Mouse (Mus musculus): Measurements from ENCODE around the gene Cacng1.

Cacng1 gene

GRCm38 (mm10) chr11:107707897-107708610, 8.3 kb downstream of the Cacng1 start:
- no peak for DNase-seq (ENCODE audit: low spot score in 2 of 2)

GRCm38 (mm10) chr11:107705476-107706074, 10.7 kb downstream of the Cacng1 start:
- no peak for DNase-seq (ENCODE audit: low spot score in 2 of 2)

- DNase-seq (ENCODE audit: low spot score in 2 of 2), result no peak
These were observed 11.3 kb downstream of the Cacng1 start for GRCm38 (mm10) chr11:107705060-107705459.

GRCm38 (mm10) chr11:107703272-107704134, 12.8 kb downstream of the Cacng1 start:
- DNase-seq (ENCODE audit: low spot score in 2 of 2), result no peak

- no peak for DNase-seq (ENCODE audit: low spot score in 2 of 2)
These were observed 16.4 kb downstream of the Cacng1 start for GRCm38 (mm10) chr11:107699967-107700366.

GRCm38 (mm10) chr11:107693338-107693737, 23.0 kb downstream of the Cacng1 start:
- no peak for DNase-seq (ENCODE audit: low spot score in 2 of 2)

- DNase-seq (ENCODE audit: low spot score in 2 of 2), result no peak
These were observed 24.8 kb downstream of the Cacng1 start for GRCm38 (mm10) chr11:107691569-107691968.

GRCm38 (mm10) chr11:107688480-107688879, 27.8 kb downstream of the Cacng1 start:
- no peak for DNase-seq (ENCODE audit: low spot score in 2 of 2)

GRCm38 (mm10) chr11:107686290-107686689, 30.0 kb downstream of the Cacng1 start:
- DNase-seq (ENCODE audit: low spot score in 2 of 2), result no peak

GRCm38 (mm10) chr11:107683544-107684465, 32.5 kb downstream of the Cacng1 start:
- no peak for DNase-seq (ENCODE audit: low spot score in 2 of 2)

- no peak for DNase-seq (ENCODE audit: low spot score in 2 of 2)
These were observed 33.5 kb downstream of the Cacng1 start for GRCm38 (mm10) chr11:107682694-107683355.

- DNase-seq (ENCODE audit: low spot score in 2 of 2), result no peak
These were observed 39.9 kb downstream of the Cacng1 start for GRCm38 (mm10) chr11:107676207-107676940.

GRCm38 (mm10) chr11:107675246-107675645, 41.1 kb downstream of the Cacng1 start:
- DNase-seq (ENCODE audit: low spot score in 2 of 2), result no peak

GRCm38 (mm10) chr11:107674601-107675000, 41.7 kb downstream of the Cacng1 start:
- DNase-seq (ENCODE audit: low spot score in 2 of 2), result no peak

- DNase-seq (ENCODE audit: low spot score in 2 of 2), result no peak
These were observed 42.3 kb downstream of the Cacng1 start for GRCm38 (mm10) chr11:107674006-107674405.

- DNase-seq (ENCODE audit: low spot score in 2 of 2), result no peak
These were observed 47.3 kb downstream of the Cacng1 start for GRCm38 (mm10) chr11:107668977-107669376.

- DNase-seq (ENCODE audit: low spot score in 2 of 2), result no peak
These were observed 48.1 kb downstream of the Cacng1 start for GRCm38 (mm10) chr11:107668223-107668622.

- no peak for DNase-seq (ENCODE audit: low spot score in 2 of 2)
These were observed 48.8 kb downstream of the Cacng1 start for GRCm38 (mm10) chr11:107667542-107667941.

GRCm38 (mm10) chr11:107662666-107663065, 53.7 kb downstream of the Cacng1 start:
- DNase-seq (ENCODE audit: low spot score in 2 of 2), result no peak

- DNase-seq (ENCODE audit: low spot score in 2 of 2), result no peak
These were observed 55.9 kb downstream of the Cacng1 start for GRCm38 (mm10) chr11:107660452-107660851.

Measured in frontal cortex, postnatal 14 days (tissue).